Mouse (Mus musculus) thymus, adult 2 months (tissue): Measurements from ENCODE around the gene Borcs6.

Experiments used
- CTCF ChIP-seq: fragments of 200-500 bp; IDR thresholded peaks from 2 replicates; pipeline ENCODE4 v1.5.1; 2012; ENCODE audit warnings: mild to moderate bottlenecking, control low read depth, low read length, moderate library complexity, borderline replicate concordance; ENCODE audit not compliant: control insufficient read depth, poor library complexity, insufficient read depth; ENCODE audit errors: extremely low read depth
- POLR2A ChIP-seq: fragments of 200-500 bp; IDR thresholded peaks from 2 replicates; pipeline ENCODE4 v1.6.1; 2012; ENCODE audit warnings: mild to moderate bottlenecking, low read length, control low read depth, moderate library complexity; ENCODE audit not compliant: control insufficient read depth, poor library complexity, insufficient read depth; ENCODE audit errors: extremely low read depth

DNA sequence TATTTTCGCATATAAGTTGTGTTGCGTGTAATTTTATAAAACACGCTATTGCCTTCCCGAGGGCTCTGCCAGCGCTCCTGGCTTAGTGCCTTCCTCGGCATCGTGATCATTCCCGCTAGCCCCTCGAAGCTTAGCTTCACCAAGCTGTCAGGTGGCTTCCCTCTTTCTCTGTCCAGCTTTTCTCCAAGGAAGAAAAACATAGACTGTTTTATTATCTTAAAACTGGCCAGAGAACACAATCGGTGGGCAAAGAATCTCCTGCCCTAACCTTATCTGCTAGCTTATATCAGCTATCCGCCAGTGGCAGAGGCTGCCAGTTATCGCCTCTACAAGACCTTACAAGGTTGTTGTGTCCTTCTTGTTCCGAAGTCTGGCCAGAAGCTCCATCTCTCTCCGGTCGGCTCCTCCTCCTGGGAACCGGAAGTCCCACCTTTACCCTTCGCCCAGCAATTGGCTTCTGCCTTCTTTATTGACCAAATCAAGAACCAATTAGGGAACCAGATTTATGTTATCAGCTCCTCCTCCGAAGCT is 47.4 kb upstream of the Borcs6 start:
- TF ChIP-seq CTCF, result no peak
- peak; percentile 36; the same call in 1 of the 2 replicates for TF ChIP-seq POLR2A
